Mouse (Mus musculus) sigmoid colon, adult 10 weeks (tissue): ENCODE measurements around the gene Comtd1. TPM values are rescaled to one million over a fixed set of nuclear protein-coding genes. Genes with fewer than 3 reads are reported as not detected.

ENCODE experiments used
- polyA plus RNA-seq: library from polyadenylated mRNA; stranded (reverse); fragments of 350-450 nt; fragmentation: Illumina TruSeq; extraction: RNeasy Lipid Tissue Mini Kit (QIAGEN cat#74804); gene quantifications from one replicate; pipeline ENCODE4 v1.2.3, GENCODE M21; 2014; ENCODE audit warnings: low read depth, low replicate concordance

Gene Comtd1
- 0.47 TPM for polyA plus RNA-seq

DNA sequence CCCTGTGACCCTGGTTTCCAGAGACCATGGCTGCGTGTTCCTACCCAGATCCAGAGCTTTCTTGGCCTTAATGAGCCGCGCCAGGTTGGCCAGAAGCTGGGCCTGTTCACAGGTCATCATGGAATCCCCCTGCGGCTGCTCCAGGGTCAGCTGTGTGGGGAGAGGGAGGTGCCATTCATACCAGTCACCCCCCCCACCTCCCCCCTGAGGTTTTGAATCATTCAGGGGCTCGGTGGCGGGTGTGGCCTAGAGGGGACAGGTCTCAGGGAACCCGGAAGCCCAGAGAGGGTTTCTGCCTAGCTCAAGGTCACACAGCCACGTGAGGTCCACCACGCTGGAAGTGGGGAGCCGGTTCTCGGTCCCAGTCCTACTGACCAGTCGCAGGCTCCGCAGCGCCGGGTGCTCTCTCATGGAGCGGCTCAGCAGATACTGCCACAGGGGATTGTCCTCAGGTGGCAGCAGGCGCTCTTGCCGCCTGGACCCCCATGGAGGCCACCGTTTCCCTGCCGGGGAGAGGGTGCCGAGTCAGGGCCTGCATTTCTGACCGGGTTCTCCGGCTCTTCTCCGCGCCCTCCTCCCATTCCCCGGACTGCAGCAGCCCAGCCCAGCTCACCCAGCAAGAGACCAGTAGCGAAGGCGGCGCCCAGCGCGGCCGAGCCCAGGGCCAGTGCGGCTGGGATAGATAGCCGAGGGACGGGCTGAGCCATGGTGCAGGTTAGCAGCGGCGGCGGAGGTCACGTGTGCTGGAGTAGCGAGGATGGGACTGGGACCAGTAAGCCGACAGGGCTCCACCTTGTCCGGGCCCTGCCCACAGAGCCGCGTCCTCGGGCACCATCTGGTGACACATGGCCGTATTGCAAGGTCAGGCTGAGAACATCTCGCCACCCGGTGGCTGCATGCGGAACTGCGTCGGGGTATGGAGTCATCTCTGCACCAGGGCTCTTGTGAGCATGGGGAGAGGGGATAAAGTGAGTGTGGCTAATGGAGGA is at the start of gene Comtd1:
Gene Comtd1 (minus strand): TSS at position 812 of the 989 bp plus-strand sequence.

GRCm38 (mm10) chr14:21824938-21825337 is 23.8 kb downstream of the Comtd1 start, which contains the start of gene Vdac2:
Gene Vdac2 (plus strand): TSS chr14:21825238.

Other genes with a start within 250 kb of the Comtd1 start
- gene Dupd1, start 134.4 kb downstream of the Comtd1 start, polyA plus RNA-seq = not detected
- 44.9 TPM for gene Samd8, start 98.4 kb downstream of the Comtd1 start, polyA plus RNA-seq
- gene Dusp13, start 97.8 kb downstream of the Comtd1 start, polyA plus RNA-seq = not detected
- gene Vdac2, start 23.7 kb downstream of the Comtd1 start, polyA plus RNA-seq = 690 TPM
- 9.9 TPM for gene Zfp503, start 140.6 kb upstream of the Comtd1 start, polyA plus RNA-seq
- gene Lrmda, start 170.7 kb upstream of the Comtd1 start, polyA plus RNA-seq = not detected